Mouse (Mus musculus) NIH3T3 (cell line): ENCODE results near the gene BC004004.

Experiments used
- DNase-seq: peaks from one replicate; pipeline ENCODE4 v3.0.0-alpha.2; 2012; ENCODE audit warnings: low read depth

The BC004004 gene

GRCm38 (mm10) chr17:29323625-29324024, 55.0 kb downstream of the BC004004 start:
- no peak for DNase-seq

- no peak for DNase-seq
Measured at GRCm38 (mm10) chr17:29325831-29326230, 57.2 kb downstream of the BC004004 start.

- no peak for DNase-seq
Measured at GRCm38 (mm10) chr17:29326531-29327529, 58.2 kb downstream of the BC004004 start.

GRCm38 (mm10) chr17:29327691-29328090, 59.1 kb downstream of the BC004004 start:
- no peak for DNase-seq

GRCm38 (mm10) chr17:29330221-29330620, 61.6 kb downstream of the BC004004 start:
- DNase-seq, result no peak

GRCm38 (mm10) chr17:29330671-29331410, 62.3 kb downstream of the BC004004 start:
- peak; percentile 81 for DNase-seq

GRCm38 (mm10) chr17:29332186-29332685, 63.6 kb downstream of the BC004004 start:
- DNase-seq, result no peak

GRCm38 (mm10) chr17:29336266-29336990, 67.8 kb downstream of the BC004004 start:
- no peak for DNase-seq

- no peak for DNase-seq
Measured at GRCm38 (mm10) chr17:29337979-29338823, 69.6 kb downstream of the BC004004 start.

GRCm38 (mm10) chr17:29339170-29339768, 70.7 kb downstream of the BC004004 start:
- no peak for DNase-seq

GRCm38 (mm10) chr17:29340406-29341261, 72.0 kb downstream of the BC004004 start:
- peak; percentile 87 for DNase-seq

GRCm38 (mm10) chr17:29341591-29342003, 73.0 kb downstream of the BC004004 start:
- peak; percentile 31 for DNase-seq

- peak; percentile 54 for DNase-seq
Measured at GRCm38 (mm10) chr17:29342010-29342910, 73.7 kb downstream of the BC004004 start.

GRCm38 (mm10) chr17:29343241-29343640, 74.7 kb downstream of the BC004004 start:
- DNase-seq, result no peak

GRCm38 (mm10) chr17:29345272-29345671, 76.7 kb downstream of the BC004004 start:
- no peak for DNase-seq

- DNase-seq, result peak; percentile 84
Measured at GRCm38 (mm10) chr17:29346496-29347125, 78.0 kb downstream of the BC004004 start.

GRCm38 (mm10) chr17:29347126-29347644, 78.6 kb downstream of the BC004004 start:
- DNase-seq, result peak; percentile 25
